11 mouse cellular contexts compared by ENCODE assay signal in genomic region chr9:44401081-44401480, GRCm38 (mm10). TPM values are rescaled to one million over a fixed set of nuclear protein-coding genes. Genes with fewer than 3 reads are reported as not detected.
DNase-seq lines count a peak whose midpoint lies in the region; ATAC-seq and TF ChIP-seq lines count a peak whose summit lies in the region.
"Had no signal": no experiment of that assay in that cellular context is flagged by ENCODE, and none has a peak within 500 bp of the region (broad histone marks: within the 10 kb centered on the region; RNA-seq: fewer than 3 reads in every experiment).

No protein-coding gene starts in this region.

- H3K4me1 ChIP-seq in heart, embryonic 12.5 days (replicated peaks): peaks cover 26% of the 10 kb centered on the region
- H3K4me1 ChIP-seq in heart, postnatal 0 days (ENCODE audit: control insufficient read depth, insufficient read depth): peaks cover 35% of the 10 kb centered on the region

- no peak for TF ChIP-seq EP300 in heart, postnatal 0 days (IDR thresholded peaks at IDR 0.05; ENCODE audit: low read depth)

- no peaks in the 10 kb centered on the region for H3K27me3 ChIP-seq in heart, embryonic 12.5 days (replicated peaks)
- no peaks in the 10 kb centered on the region for H3K27me3 ChIP-seq in heart, postnatal 0 days (ENCODE audit: control insufficient read depth, insufficient read depth, low read length)

- H3K4me3 ChIP-seq in heart, embryonic 12.5 days: no peak overlapping the region
- H3K4me3 ChIP-seq in heart, postnatal 0 days (ENCODE audit: low read depth, low read length): no peak overlapping the region
- H3K4me3 ChIP-seq: limb, embryonic 13.5 days had no signal

- no peaks in the 10 kb centered on the region for H3K9me3 ChIP-seq in heart, embryonic 12.5 days (replicated peaks)
- no peaks in the 10 kb centered on the region for H3K9me3 ChIP-seq in heart, postnatal 0 days (replicated peaks; ENCODE audit: control insufficient read depth, low read length)
- H3K9me3 ChIP-seq: limb, embryonic 13.5 days had no signal

- peaks cover 73% of the 10 kb centered on the region for H3K36me3 ChIP-seq in heart, embryonic 12.5 days
- H3K36me3 ChIP-seq in heart, postnatal 0 days (replicated peaks; ENCODE audit: control insufficient read depth, insufficient read depth, low read length): peaks cover 43% of the 10 kb centered on the region

- ATAC-seq in heart, embryonic 12.5 days (ENCODE audit: insufficient number of reproducible peaks, low FRiP score): no peak
- peak; percentile 54 for ATAC-seq in heart, postnatal 0 days (ENCODE audit: insufficient read depth, low read depth)

- 49% methylated on average over 4 of the region's 4 CpGs for WGBS in heart, embryonic 12.5 days
- 27% methylated on average over 4 of the region's 4 CpGs for WGBS in heart, postnatal 0 days

- no peak for TF ChIP-seq CTCF in heart, postnatal 0 days (IDR thresholded peaks at IDR 0.05; ENCODE audit: low read depth)

- H3K4me2 ChIP-seq in heart, embryonic 12.5 days: no peak overlapping the region
- H3K4me2 ChIP-seq in heart, postnatal 0 days (ENCODE audit: low read depth, low read length): no peak overlapping the region
- H3K4me2 ChIP-seq: hindbrain, embryonic 14.5 days; limb, embryonic 13.5 days had no signal

- H3K27ac ChIP-seq in heart, embryonic 12.5 days (ENCODE audit: poor library complexity, severe bottlenecking): no peak overlapping the region; the same call in 1 of the 2 replicates
- peak overlapping the region; percentile 82 for H3K27ac ChIP-seq in heart, postnatal 0 days (ENCODE audit: low read depth)
- H3K27ac ChIP-seq: hindbrain, embryonic 14.5 days; limb, embryonic 13.5 days; macrophage had no signal

- peak; percentile 68 for DNase-seq in heart, adult 8-10 months (ENCODE audit: low spot score)
- DNase-seq in heart, adult 9 months (ENCODE audit: low spot score in 2 of 2): peak; percentile 69 to 70
- peak; percentile 66 for DNase-seq in heart, postnatal 0 days (ENCODE audit: low spot score)
- DNase-seq in kidney, postnatal 25 days: peak; percentile 74 to 93
- DNase-seq in frontal cortex, postnatal 36 days (ENCODE audit: low spot score in 2 of 2): no peak
- DNase-seq in left cerebral cortex, postnatal 25 days (ENCODE audit: low spot score in 2 of 2): no peak
- DNase-seq: cerebellum, adult 9-11 months had no signal

- no peak overlapping the region for H3K9ac ChIP-seq in heart, embryonic 12.5 days
- H3K9ac ChIP-seq in heart, postnatal 0 days (replicated peaks; ENCODE audit: low read depth, low read length): no peak overlapping the region
- H3K9ac ChIP-seq: hindbrain, embryonic 14.5 days; limb, embryonic 13.5 days had no signal

- intact Hi-C loops in left cerebral cortex, postnatal 25 days (cut with DNase I): no loop called here

RNA-seq across cellular contexts. Expression of gene Slc37a4, which starts 4.4 kb away (rescaled TPM):
- 10 to 100 TPM; 22.5 to 24.5 (median 22.9) TPM for total RNA-seq in heart, adult 8-10 months (2022)
- 28.1 and 33.0 TPM in 2 replicates for polyA plus RNA-seq in heart, embryonic 12.5 days (2016; fragmentation: Nextera tagmentation; extraction: Ambion mirVana)
- 83.8 and 97.2 TPM in 2 replicates for total RNA-seq in heart, postnatal 0 days (2014; rRNA removed; ENCODE audit: low replicate concordance)
- polyA plus RNA-seq in heart, postnatal 0 days (2015; fragmentation: Nextera tagmentation; extraction: Ambion mirVana): 32.2 and 35.1 TPM in 2 replicates
- 10 to 100 TPM; 27.3 to 29.1 TPM for total RNA-seq in left cerebral cortex, postnatal 25 days (2021)

RNA-seq across cellular contexts. Expression of gene Rps25, which starts 5.9 kb away (rescaled TPM):
- 100 to 1,000 TPM; 784 to 974 (median 849) TPM for total RNA-seq in heart, adult 8-10 months (2022)
- 1,234 and 1,239 TPM in 2 replicates for polyA plus RNA-seq in heart, embryonic 12.5 days (2016; fragmentation: Nextera tagmentation; extraction: Ambion mirVana)
- 302 and 464 TPM in 2 replicates for total RNA-seq in heart, postnatal 0 days (2014; rRNA removed; ENCODE audit: low replicate concordance)
- 1,421 and 1,578 TPM in 2 replicates for polyA plus RNA-seq in heart, postnatal 0 days (2015; fragmentation: Nextera tagmentation; extraction: Ambion mirVana)
- total RNA-seq in left cerebral cortex, postnatal 25 days (2021): 100 to 1,000 TPM; 615 to 632 TPM

RNA-seq across cellular contexts. Expression of gene Trappc4, which starts 6.3 kb away (rescaled TPM):
- 10 to 100 TPM; 38.3 to 42.9 (median 41.2) TPM for total RNA-seq in heart, adult 8-10 months (2022)
- polyA plus RNA-seq in heart, embryonic 12.5 days (2016; fragmentation: Nextera tagmentation; extraction: Ambion mirVana): 82.6 and 85.2 TPM in 2 replicates
- 30.8 and 58.4 TPM in 2 replicates for total RNA-seq in heart, postnatal 0 days (2014; rRNA removed; ENCODE audit: low replicate concordance)
- 72.5 and 79.0 TPM in 2 replicates for polyA plus RNA-seq in heart, postnatal 0 days (2015; fragmentation: Nextera tagmentation; extraction: Ambion mirVana)
- 10 to 100 TPM; 67.6 to 68.8 TPM for total RNA-seq in left cerebral cortex, postnatal 25 days (2021)

RNA-seq across cellular contexts. Expression of gene Ccdc84, which starts 17.3 kb away (rescaled TPM):
- total RNA-seq in heart, adult 8-10 months (2022): 1 to 10 TPM; 4.9 to 8.0 (median 5.5) TPM
- 19.1 and 21.6 TPM in 2 replicates for polyA plus RNA-seq in heart, embryonic 12.5 days (2016; fragmentation: Nextera tagmentation; extraction: Ambion mirVana)
- total RNA-seq in heart, postnatal 0 days (2014; rRNA removed; ENCODE audit: low replicate concordance): 13.7 and 45.1 TPM in 2 replicates
- polyA plus RNA-seq in heart, postnatal 0 days (2015; fragmentation: Nextera tagmentation; extraction: Ambion mirVana): 17.2 and 17.7 TPM in 2 replicates
- 10 to 100 TPM; 14.6 to 15.8 TPM for total RNA-seq in left cerebral cortex, postnatal 25 days (2021)

RNA-seq across cellular contexts. Expression of gene Hyou1, which starts 21.8 kb away (rescaled TPM):
- 10 to 100 TPM; 50.4 to 82.6 (median 67.0) TPM for total RNA-seq in heart, adult 8-10 months (2022)
- polyA plus RNA-seq in heart, embryonic 12.5 days (2016; fragmentation: Nextera tagmentation; extraction: Ambion mirVana): 21.5 and 23.6 TPM in 2 replicates
- total RNA-seq in heart, postnatal 0 days (2014; rRNA removed; ENCODE audit: low replicate concordance): 35.5 and 37.8 TPM in 2 replicates
- polyA plus RNA-seq in heart, postnatal 0 days (2015; fragmentation: Nextera tagmentation; extraction: Ambion mirVana): 5.4 and 5.9 TPM in 2 replicates
- 100 to 1,000 TPM; 142 to 144 TPM for total RNA-seq in left cerebral cortex, postnatal 25 days (2021)

Comparison
In these comparisons a context has a peak if more than half of its experiments do, and no peak if none do; other contexts are left out.
1. DNase-seq: peak in heart, adult 8-10 months (single experiment), heart, adult 9 months (2 of 2), heart, postnatal 0 days (single experiment) and kidney, postnatal 25 days (2 of 2); none in frontal cortex, postnatal 36 days (0 of 2) and left cerebral cortex, postnatal 25 days (0 of 2).